Mouse (Mus musculus) CD4-positive, CD25-positive, alpha-beta regulatory T cell, adult 2 months (primary cell): Measurements from ENCODE around the gene Fkbp6.

Experiments
- DNase-seq: peaks from one replicate; pipeline ENCODE4 v3.0.0-alpha.2; 2012; ENCODE audit warnings: low read depth, low spot score

Gene Fkbp6

GRCm38 (mm10) chr5:135352995-135353394 is 3.2 kb upstream of the Fkbp6 start, which contains the start of gene Trim50:
TSS of gene Trim50 (plus strand) at chr5:135353295.
- DNase-seq, result no peak

GRCm38 (mm10) chr5:135351606-135352005 is 1.8 kb upstream of the Fkbp6 start:
- no peak for DNase-seq

GRCm38 (mm10) chr5:135347511-135348011 is 2.3 kb downstream of the Fkbp6 start:
- DNase-seq, result no peak

- DNase-seq, result no peak
These were observed 3.4 kb downstream of the Fkbp6 start for GRCm38 (mm10) chr5:135346430-135346829.

- DNase-seq, result no peak
These were observed 3.9 kb downstream of the Fkbp6 start for GRCm38 (mm10) chr5:135345989-135346388.

GRCm38 (mm10) chr5:135337575-135337974 is 12.3 kb downstream of the Fkbp6 start:
- DNase-seq, result no peak

GRCm38 (mm10) chr5:135331161-135331560 is 18.7 kb downstream of the Fkbp6 start:
- DNase-seq, result no peak

- no peak for DNase-seq
These were observed 19.6 kb downstream of the Fkbp6 start for GRCm38 (mm10) chr5:135330201-135330600.

GRCm38 (mm10) chr5:135329471-135329870 is 20.4 kb downstream of the Fkbp6 start:
- DNase-seq, result no peak

GRCm38 (mm10) chr5:135326121-135326659 is 23.7 kb downstream of the Fkbp6 start:
- DNase-seq, result no peak

- DNase-seq, result no peak
These were observed 27.6 kb downstream of the Fkbp6 start for GRCm38 (mm10) chr5:135322197-135322596.

- DNase-seq, result no peak
These were observed 30.0 kb downstream of the Fkbp6 start for GRCm38 (mm10) chr5:135319856-135320255.

- no peak for DNase-seq
These were observed 33.7 kb downstream of the Fkbp6 start for GRCm38 (mm10) chr5:135316177-135316576.

- DNase-seq, result no peak
These were observed 43.4 kb downstream of the Fkbp6 start for GRCm38 (mm10) chr5:135306321-135306965.

- no peak for DNase-seq
These were observed 47.4 kb downstream of the Fkbp6 start for GRCm38 (mm10) chr5:135302454-135302853.

GRCm38 (mm10) chr5:135301916-135302315 is 47.9 kb downstream of the Fkbp6 start:
- no peak for DNase-seq

GRCm38 (mm10) chr5:135292001-135292400 is 57.8 kb downstream of the Fkbp6 start:
- no peak for DNase-seq

- no peak for DNase-seq
These were observed 58.7 kb downstream of the Fkbp6 start for GRCm38 (mm10) chr5:135291193-135291592.

- no peak for DNase-seq
These were observed 59.1 kb downstream of the Fkbp6 start for GRCm38 (mm10) chr5:135290703-135291102.

GRCm38 (mm10) chr5:135286926-135287325 is 62.9 kb downstream of the Fkbp6 start:
- no peak for DNase-seq

GRCm38 (mm10) chr5:135286185-135286584 is 63.7 kb downstream of the Fkbp6 start:
- peak; percentile 78 for DNase-seq

- DNase-seq, result no peak
These were observed 64.6 kb downstream of the Fkbp6 start for GRCm38 (mm10) chr5:135285211-135285610.

GRCm38 (mm10) chr5:135280226-135280625 is 69.6 kb downstream of the Fkbp6 start:
- DNase-seq, result no peak
